Mouse (Mus musculus) neural tube, embryonic 14.5 days (tissue): Measurements from ENCODE around the gene Robo1. TPM values are rescaled to one million over a fixed set of nuclear protein-coding genes. Genes with fewer than 3 reads are reported as not detected.

Source experiments
- ATAC-seq: fragments of 200-750 bp; cut with Nextera tagmentation; 2 replicates; pipeline ENCODE4 v1.8.0; 2017; ENCODE audit warnings: low read depth, mild to moderate bottlenecking, moderate TSS enrichment, moderate library complexity
- H3K27ac ChIP-seq: fragments of 300-500 bp; sonication (generic); 2 replicates; pipeline ENCODE4 v1.5.1; 2014; ENCODE audit warnings: low read depth, mild to moderate bottlenecking, control low read depth, low read length, moderate library complexity, mixed read lengths
- H3K27me3 ChIP-seq: fragments of 300-500 bp; sonication (generic); 2 replicates; pipeline ENCODE4 v1.6.1; 2014; ENCODE audit warnings: low read length; ENCODE audit not compliant: control insufficient read depth, insufficient read depth
- H3K36me3 ChIP-seq: fragments of 300-500 bp; sonication (generic); 2 replicates; pipeline ENCODE4 v1.6.1; 2014; ENCODE audit warnings: low read length, mixed read lengths; ENCODE audit not compliant: control insufficient read depth, insufficient read depth
- H3K4me1 ChIP-seq: fragments of 300-500 bp; sonication (generic); 2 replicates; pipeline ENCODE4 v1.6.1; 2014; ENCODE audit warnings: low read length; ENCODE audit not compliant: control insufficient read depth, insufficient read depth
- H3K4me2 ChIP-seq: fragments of 300-500 bp; sonication (generic); 2 replicates; pipeline ENCODE4 v1.6.1; 2014; ENCODE audit warnings: mild to moderate bottlenecking, low read depth, low read length, control low read depth
- H3K4me3 ChIP-seq: fragments of 300-500 bp; sonication (generic); 2 replicates; pipeline ENCODE4 v1.5.1; 2014; ENCODE audit warnings: low read depth, low read length, control low read depth, mixed read lengths
- H3K9ac ChIP-seq: fragments of 300-500 bp; sonication (generic); replicated peaks from 2 replicates; pipeline ENCODE4 v1.6.1; 2014; ENCODE audit warnings: low read depth, mild to moderate bottlenecking, control low read depth, low read length, mixed read lengths
- H3K9me3 ChIP-seq: fragments of 300-500 bp; sonication (generic); 2 replicates; pipeline ENCODE4 v1.6.1; 2016; ENCODE audit warnings: low read length; ENCODE audit not compliant: control insufficient read depth
- WGBS: fragments of 180-500 bp; shearing (Covaris S2); extraction: QIAGEN DNeasy Blood & Tissue Kit; methylation state at CpG from one replicate; pipeline ENCODE4 v1.1.7; 2014; 5-methylcytosine and 5-hydroxymethylcytosine counted together
- polyA plus RNA-seq: library from polyadenylated mRNA; unstranded; fragments of >200 nt; fragmentation: Nextera tagmentation; extraction: Ambion mirVana; gene quantifications from 2 replicates; pipeline ENCODE4 v1.2.1, GENCODE M21; 2014

Robo1 gene
- polyA plus RNA-seq, 1 experiment from 2014 or later: 46.2 TPM

DNA sequence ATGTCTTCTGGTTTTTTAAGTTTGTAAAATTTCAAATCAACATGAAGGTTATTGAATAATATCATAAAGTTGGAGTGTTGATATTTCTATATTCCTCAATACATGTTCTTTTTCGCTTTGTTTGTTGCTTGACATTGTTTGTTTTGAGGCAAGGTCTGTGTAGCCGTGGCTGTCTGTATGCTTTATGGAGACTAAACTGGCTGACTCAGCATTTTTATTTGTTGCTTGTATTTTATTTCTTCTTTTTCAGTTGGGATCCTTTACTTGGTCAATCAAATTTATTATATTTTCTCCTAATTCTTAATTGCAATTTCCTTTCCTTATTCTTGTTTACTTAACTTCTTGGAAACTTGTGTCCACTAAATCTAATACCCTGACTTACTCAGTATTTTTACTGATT lies 775.0 kb downstream of the Robo1 start:
- Histone ChIP-seq H3K27ac (no peak overlapping the region), H3K9ac (no peak overlapping the region), H3K4me3 (no peak overlapping the region), H3K9me3 (no peaks in the 10 kb centered on the region), H3K36me3 (no peaks in the 10 kb centered on the region), H3K27me3 (no peaks in the 10 kb centered on the region), H3K4me1 (no peaks in the 10 kb centered on the region), H3K4me2 (no peak overlapping the region)
- no peak for ATAC-seq
- 89% methylated on average over 2 of the region's 2 CpGs for WGBS
